Mouse (Mus musculus): ENCODE results near the gene Slc8b1. TPM values are rescaled to one million over a fixed set of nuclear protein-coding genes. Genes with fewer than 3 reads are reported as not detected.

The Slc8b1 gene
- polyA plus RNA-seq, 2 experiments, result 3.7 to 13.2 TPM

- Histone ChIP-seq H3K36me3 (ENCODE audit: control insufficient read depth, insufficient read depth, low read length) (no peaks in the 10 kb centered on the region), H3K27ac (replicated peaks; ENCODE audit: low read depth, low read length) (no peak overlapping the region), H3K9me3 (ENCODE audit: control insufficient read depth, low read length) (no peaks in the 10 kb centered on the region), H3K27me3 (ENCODE audit: control insufficient read depth, insufficient read depth, low read length) (no peaks in the 10 kb centered on the region), H3K4me2 (replicated peaks; ENCODE audit: low read depth, low read length, severe bottlenecking) (no peak overlapping the region), H3K4me3 (replicated peaks; ENCODE audit: low read length) (no peak overlapping the region), H3K4me1 (ENCODE audit: control insufficient read depth, insufficient read depth, low read length) (peaks cover 17% of the 10 kb centered on the region), H3K9ac (ENCODE audit: low read depth, low read length, severe bottlenecking) (no peak overlapping the region)
- no peak for TF ChIP-seq POLR2A (IDR thresholded peaks at IDR 0.05; ENCODE audit: borderline replicate concordance, extremely low read depth, insufficient read depth, insufficient read length)
- ATAC-seq (ENCODE audit: low FRiP score, low read depth), result no peak
- 41% methylated on average over 9 of the region's 9 CpGs for WGBS
- peak; percentile 26 for DNase-seq (ENCODE audit: low spot score)
Measured at GRCm38 (mm10) chr5:120506490-120506889, 4.5 kb upstream of the Slc8b1 start.

GRCm38 (mm10) chr5:120507311-120507710, 3.7 kb upstream of the Slc8b1 start:
- TF ChIP-seq POLR2A (IDR thresholded peaks at IDR 0.05; ENCODE audit: borderline replicate concordance, extremely low read depth, insufficient read depth, insufficient read length), result no peak
- no peak for ATAC-seq (ENCODE audit: low FRiP score, low read depth)
- H3K9me3 ChIP-seq (ENCODE audit: control insufficient read depth, low read length), result no peaks in the 10 kb centered on the region
- H3K27ac ChIP-seq (replicated peaks; ENCODE audit: low read depth, low read length), result no peak overlapping the region
- no peak overlapping the region for H3K9ac ChIP-seq (ENCODE audit: low read depth, low read length, severe bottlenecking)
- H3K27me3 ChIP-seq (ENCODE audit: control insufficient read depth, insufficient read depth, low read length), result no peaks in the 10 kb centered on the region
- H3K4me1 ChIP-seq (ENCODE audit: control insufficient read depth, insufficient read depth, low read length), result peaks cover 16% of the 10 kb centered on the region
- H3K4me3 ChIP-seq (replicated peaks; ENCODE audit: low read length), result no peak overlapping the region
- 57% methylated on average over 4 of the region's 4 CpGs for WGBS
- DNase-seq (ENCODE audit: low spot score), result no peak
- no peak overlapping the region for H3K4me2 ChIP-seq (replicated peaks; ENCODE audit: low read depth, low read length, severe bottlenecking)
- no peaks in the 10 kb centered on the region for H3K36me3 ChIP-seq (ENCODE audit: control insufficient read depth, insufficient read depth, low read length)

GRCm38 (mm10) chr5:120511643-120512220, 764 bp downstream of the Slc8b1 start:
- 29% methylated on average over 13 of the region's 14 CpGs for WGBS
- ATAC-seq (ENCODE audit: low FRiP score, low read depth) (no peak), DNase-seq (ENCODE audit: low spot score) (no peak)
- Histone ChIP-seq H3K27me3 (ENCODE audit: control insufficient read depth, insufficient read depth, low read length) (no peaks in the 10 kb centered on the region), H3K9me3 (ENCODE audit: control insufficient read depth, low read length) (no peaks in the 10 kb centered on the region), H3K4me1 (ENCODE audit: control insufficient read depth, insufficient read depth, low read length) (peaks cover 36% of the 10 kb centered on the region), H3K36me3 (ENCODE audit: control insufficient read depth, insufficient read depth, low read length) (no peaks in the 10 kb centered on the region), H3K27ac (replicated peaks; ENCODE audit: low read depth, low read length) (no peak overlapping the region), H3K9ac (ENCODE audit: low read depth, low read length, severe bottlenecking) (no peak overlapping the region), H3K4me2 (replicated peaks; ENCODE audit: low read depth, low read length, severe bottlenecking) (peak overlapping the region; percentile 58), H3K4me3 (replicated peaks; ENCODE audit: low read length) (peak overlapping the region; percentile 47)
- TF ChIP-seq POLR2A (IDR thresholded peaks at IDR 0.05; ENCODE audit: borderline replicate concordance, extremely low read depth, insufficient read depth, insufficient read length), result no peak

- Histone ChIP-seq H3K9ac (ENCODE audit: low read depth, low read length, severe bottlenecking) (no peak overlapping the region), H3K9me3 (ENCODE audit: control insufficient read depth, low read length) (no peaks in the 10 kb centered on the region), H3K4me1 (ENCODE audit: control insufficient read depth, insufficient read depth, low read length) (peaks cover 36% of the 10 kb centered on the region), H3K27ac (replicated peaks; ENCODE audit: low read depth, low read length) (no peak overlapping the region), H3K4me3 (replicated peaks; ENCODE audit: low read length) (no peak overlapping the region), H3K27me3 (ENCODE audit: control insufficient read depth, insufficient read depth, low read length) (no peaks in the 10 kb centered on the region), H3K4me2 (replicated peaks; ENCODE audit: low read depth, low read length, severe bottlenecking) (no peak overlapping the region), H3K36me3 (ENCODE audit: control insufficient read depth, insufficient read depth, low read length) (no peaks in the 10 kb centered on the region)
- TF ChIP-seq POLR2A (IDR thresholded peaks at IDR 0.05; ENCODE audit: borderline replicate concordance, extremely low read depth, insufficient read depth, insufficient read length), result no peak
- no peak for ATAC-seq (ENCODE audit: low FRiP score, low read depth)
- DNase-seq (ENCODE audit: low spot score), result no peak
- 41% methylated on average over 15 of the region's 15 CpGs for WGBS
Measured at GRCm38 (mm10) chr5:120512911-120513555, 2.1 kb downstream of the Slc8b1 start.

- H3K27ac ChIP-seq (replicated peaks; ENCODE audit: low read depth, low read length), result no peak overlapping the region
- no peaks in the 10 kb centered on the region for H3K36me3 ChIP-seq (ENCODE audit: control insufficient read depth, insufficient read depth, low read length)
- 37% methylated on average over 9 of the region's 9 CpGs for WGBS
- no peak overlapping the region for H3K4me3 ChIP-seq (replicated peaks; ENCODE audit: low read length)
- H3K4me2 ChIP-seq (replicated peaks; ENCODE audit: low read depth, low read length, severe bottlenecking), result no peak overlapping the region
- H3K9me3 ChIP-seq (ENCODE audit: control insufficient read depth, low read length), result no peaks in the 10 kb centered on the region
- ATAC-seq (ENCODE audit: low FRiP score, low read depth), result peak; percentile 16; the same call in 1 of the 2 replicates
- no peaks in the 10 kb centered on the region for H3K27me3 ChIP-seq (ENCODE audit: control insufficient read depth, insufficient read depth, low read length)
- peak; percentile 20 for DNase-seq (ENCODE audit: low spot score)
- H3K4me1 ChIP-seq (ENCODE audit: control insufficient read depth, insufficient read depth, low read length), result peaks cover 36% of the 10 kb centered on the region
- no peak for TF ChIP-seq POLR2A (IDR thresholded peaks at IDR 0.05; ENCODE audit: borderline replicate concordance, extremely low read depth, insufficient read depth, insufficient read length)
- no peak overlapping the region for H3K9ac ChIP-seq (ENCODE audit: low read depth, low read length, severe bottlenecking)
Measured at GRCm38 (mm10) chr5:120514031-120514677, 3.2 kb downstream of the Slc8b1 start.
